13 mouse cellular contexts compared by ENCODE assay signal in the genomic region with DNA sequence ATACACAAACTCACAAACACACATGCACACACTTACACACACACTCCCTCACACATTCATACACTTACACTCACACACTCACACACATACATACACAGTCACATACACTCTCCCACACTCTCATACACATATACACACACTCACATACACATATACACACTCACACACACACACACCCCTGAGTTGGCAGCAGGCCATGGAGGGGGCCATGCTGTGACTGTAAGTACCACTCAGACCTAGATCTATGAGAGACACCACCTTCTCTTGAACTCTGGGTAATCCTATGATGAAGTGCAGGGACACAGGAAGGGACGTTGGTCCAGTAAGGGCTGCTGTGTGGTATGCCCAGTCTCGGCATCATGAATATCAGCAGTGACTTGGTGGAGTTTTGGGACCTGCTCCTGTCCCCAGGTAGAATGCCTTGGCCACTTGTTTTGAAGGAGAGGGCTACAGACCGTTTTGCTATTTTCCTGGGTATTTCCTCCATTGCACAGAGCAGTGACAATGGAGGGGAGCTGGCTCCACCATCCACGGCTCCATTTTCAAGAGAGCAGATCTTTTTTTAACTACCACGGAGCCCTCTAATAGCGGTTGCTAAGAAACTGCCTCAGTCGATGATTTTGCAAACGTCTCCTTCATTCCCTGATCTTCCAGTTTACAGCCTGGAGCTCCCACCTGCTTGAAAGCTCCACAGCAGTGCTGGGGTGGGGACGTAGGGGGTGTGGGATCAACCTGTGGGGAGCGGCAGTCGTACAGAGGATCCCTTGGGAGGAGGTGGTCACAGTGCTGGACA.
DNase-seq lines count a peak whose midpoint lies in the region; ATAC-seq lines count a peak whose summit lies in the region.
"Had no signal": no experiment of that assay in that cellular context is flagged by ENCODE, and none has a peak within 500 bp of the region (broad histone marks: within the 10 kb centered on the region; RNA-seq: fewer than 3 reads in every experiment).

No protein-coding gene starts in this region.

- H3K9me3 ChIP-seq in embryonic facial prominence, embryonic 13.5 days = no peaks in the 10 kb centered on the region
- H3K9me3 ChIP-seq in embryonic facial prominence, embryonic 10.5 days = no peaks in the 10 kb centered on the region
- H3K9me3 ChIP-seq in neural tube, embryonic 15.5 days (replicated peaks) = no peaks in the 10 kb centered on the region

- peaks cover 5% of the 10 kb centered on the region for H3K27me3 ChIP-seq in embryonic facial prominence, embryonic 13.5 days
- no peaks in the 10 kb centered on the region for H3K27me3 ChIP-seq in embryonic facial prominence, embryonic 10.5 days (replicated peaks; ENCODE audit: low read depth, poor library complexity, severe bottlenecking)
- peaks cover 6% of the 10 kb centered on the region; the same call in 1 of the 2 replicates for H3K27me3 ChIP-seq in neural tube, embryonic 15.5 days (replicated peaks)

- H3K36me3 ChIP-seq in embryonic facial prominence, embryonic 13.5 days = no peaks in the 10 kb centered on the region
- no peaks in the 10 kb centered on the region for H3K36me3 ChIP-seq in embryonic facial prominence, embryonic 10.5 days (replicated peaks)
- no peaks in the 10 kb centered on the region for H3K36me3 ChIP-seq in neural tube, embryonic 15.5 days

- no peak overlapping the region for H3K4me2 ChIP-seq in embryonic facial prominence, embryonic 13.5 days
- H3K4me2 ChIP-seq in neural tube, embryonic 15.5 days = no peak overlapping the region
- H3K4me2 ChIP-seq: lung, embryonic 14.5 days had no signal

- 61% methylated on average over 11 of the region's 11 CpGs for WGBS in embryonic facial prominence, embryonic 13.5 days
- 80% methylated on average over 11 of the region's 11 CpGs for WGBS in embryonic facial prominence, embryonic 10.5 days
- WGBS in neural tube, embryonic 15.5 days = 50% methylated on average over 11 of the region's 11 CpGs

- ATAC-seq in embryonic facial prominence, embryonic 13.5 days (ENCODE audit: insufficient number of reproducible peaks, insufficient read depth, low FRiP score, low TSS enrichment, low read depth) = peak; percentile 46; the same call in 1 of the 2 replicates
- peak; percentile 51; the same call in 1 of the 2 replicates for ATAC-seq in neural tube, embryonic 15.5 days (ENCODE audit: low FRiP score)

- H3K4me3 ChIP-seq in embryonic facial prominence, embryonic 13.5 days = no peak overlapping the region
- no peak overlapping the region for H3K4me3 ChIP-seq in embryonic facial prominence, embryonic 10.5 days
- no peak overlapping the region for H3K4me3 ChIP-seq in neural tube, embryonic 15.5 days (replicated peaks)
- H3K4me3 ChIP-seq: erythroblast, embryonic 14.5 days had no signal

- no peak overlapping the region for H3K27ac ChIP-seq in embryonic facial prominence, embryonic 13.5 days
- no peak overlapping the region for H3K27ac ChIP-seq in embryonic facial prominence, embryonic 10.5 days (replicated peaks)
- H3K27ac ChIP-seq in neural tube, embryonic 15.5 days (replicated peaks) = peak overlapping the region; percentile 61

- peaks cover 3% of the 10 kb centered on the region; the same call in 1 of the 2 replicates for H3K4me1 ChIP-seq in embryonic facial prominence, embryonic 13.5 days
- peaks cover 8% of the 10 kb centered on the region; the same call in 1 of the 2 replicates for H3K4me1 ChIP-seq in embryonic facial prominence, embryonic 10.5 days
- peaks cover 26% of the 10 kb centered on the region for H3K4me1 ChIP-seq in neural tube, embryonic 15.5 days

- no peak overlapping the region for H3K9ac ChIP-seq in embryonic facial prominence, embryonic 13.5 days
- H3K9ac ChIP-seq in neural tube, embryonic 15.5 days (replicated peaks) = no peak overlapping the region
- H3K9ac ChIP-seq: lung, embryonic 14.5 days had no signal

- no peak for DNase-seq in embryonic facial prominence, embryonic 10.5 days (ENCODE audit: low spot score)
- DNase-seq in layer of hippocampus, adult 18-20 months (ENCODE audit: low spot score in 2 of 2) = peak; percentile 16 to 50
- no peak for DNase-seq in layer of hippocampus, postnatal 25 days (ENCODE audit: extremely low spot score in 1 of 2, low spot score in 1 of 2)
- DNase-seq in right cerebral cortex, adult 2 months (ENCODE audit: low spot score in 2 of 2) = peak; percentile 40 to 48
- DNase-seq in right cerebral cortex, postnatal 4 days = no peak
- no peak for DNase-seq in spleen, postnatal 10 days (ENCODE audit: low spot score in 2 of 2)
- DNase-seq: adrenal gland, postnatal 10 days; cerebellum, adult 9-11 months; kidney, postnatal 4 days; lung, embryonic 14.5 days had no signal

Comparison
In these comparisons a context has a peak if more than half of its experiments do, and no peak if none do; other contexts are left out.
1. DNase-seq: peak in layer of hippocampus, adult 18-20 months (2 of 2) and right cerebral cortex, adult 2 months (2 of 2); none in embryonic facial prominence, embryonic 10.5 days (single experiment), layer of hippocampus, postnatal 25 days (0 of 2), right cerebral cortex, postnatal 4 days (single experiment) and spleen, postnatal 10 days (0 of 2).